Mouse (Mus musculus): ENCODE results near the gene Usp12.

Usp12 gene

GRCm38 (mm10) chr5:146695543-146695942 lies 99.3 kb downstream of the Usp12 start:
- DNase-seq (ENCODE audit: extremely low spot score, low spot score), result no peak

GRCm38 (mm10) chr5:146692976-146693361 lies 101.8 kb downstream of the Usp12 start:
- DNase-seq (ENCODE audit: extremely low spot score, low spot score), result no peak

GRCm38 (mm10) chr5:146692361-146692975 lies 102.3 kb downstream of the Usp12 start:
- DNase-seq (ENCODE audit: extremely low spot score, low spot score), result no peak

GRCm38 (mm10) chr5:146691745-146692144 lies 103.1 kb downstream of the Usp12 start:
- DNase-seq (ENCODE audit: extremely low spot score, low spot score), result no peak

- DNase-seq (ENCODE audit: extremely low spot score, low spot score), result no peak
These were observed 107.1 kb downstream of the Usp12 start for GRCm38 (mm10) chr5:146687541-146688313.

- DNase-seq (ENCODE audit: extremely low spot score, low spot score), result no peak
These were observed 107.9 kb downstream of the Usp12 start for GRCm38 (mm10) chr5:146686954-146687353.

Measured in neural tube, embryonic 10.5 days (tissue).